Mouse (Mus musculus): ENCODE measurements around the gene Phactr3. TPM values are rescaled to one million over a fixed set of nuclear protein-coding genes. Genes with fewer than 3 reads are reported as not detected.

Phactr3 gene
- total and polyA plus RNA-seq, 3 experiments: not detected

DNA sequence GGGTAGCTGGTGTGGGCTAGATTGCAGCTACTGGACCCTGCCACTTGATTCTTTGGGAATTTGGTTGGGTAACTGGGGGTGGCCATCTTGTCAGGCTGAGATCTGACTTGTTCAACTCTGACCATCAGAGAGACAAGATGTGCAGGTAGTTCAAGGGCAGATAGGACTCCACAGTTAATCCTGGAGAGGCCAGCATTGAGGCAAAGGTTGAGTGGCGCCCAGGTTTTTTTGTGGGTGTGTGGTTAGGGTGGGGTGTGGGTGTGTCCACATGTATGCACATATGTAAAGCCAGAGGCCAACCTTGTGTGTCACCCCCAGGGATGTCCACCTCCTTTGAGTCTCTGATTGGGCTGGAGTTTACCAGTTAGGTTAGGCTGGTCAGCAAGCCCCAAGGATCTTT, 197.5 kb downstream of the Phactr3 start:
- TF ChIP-seq GATA1 (IDR thresholded peaks at IDR 0.05; ENCODE audit: low read depth, low read length): no peak
- TF ChIP-seq ZKSCAN1 (IDR thresholded peaks at IDR 0.05; ENCODE audit: low read depth, low read length): no peak
- TF ChIP-seq BHLHE40 (IDR thresholded peaks at IDR 0.05; ENCODE audit: borderline replicate concordance, low read depth, low read length): no peak
- TF ChIP-seq NELFE (IDR thresholded peaks at IDR 0.05; ENCODE audit: low read depth, low read length): no peak
- no peak for TF ChIP-seq UBTF (IDR thresholded peaks at IDR 0.05; ENCODE audit: borderline replicate concordance, insufficient read depth, low read depth, low read length)
- Histone ChIP-seq H3K27me3 (ENCODE audit: control insufficient read depth in 1 of 2, insufficient read depth in 2 of 2, low read length in 2 of 2) (no peaks in the 10 kb centered on the region), H3K36me3 (ENCODE audit: control insufficient read depth in 1 of 2, insufficient read depth in 2 of 2, low read length in 2 of 2) (no peaks in the 10 kb centered on the region), H3K4me1 (ENCODE audit: control insufficient read depth in 1 of 2, insufficient read depth in 2 of 2, low read length in 2 of 2) (no peaks in the 10 kb centered on the region), H3K4me3 (ENCODE audit: control insufficient read depth in 1 of 2, insufficient read depth in 1 of 2, low read depth in 2 of 2, low read length in 2 of 2) (no peak overlapping the region), H3K27ac (ENCODE audit: control insufficient read depth, low read depth, low read length) (no peak overlapping the region), H3K79me2 (ENCODE audit: control insufficient read depth, insufficient read depth, low read length, poor library complexity) (no peaks in the 10 kb centered on the region), H3K9ac (ENCODE audit: control insufficient read depth, low read depth, low read length, poor library complexity, severe bottlenecking) (no peak overlapping the region), H3K9me3 (replicated peaks; ENCODE audit: insufficient read depth, low read length) (no peaks in the 10 kb centered on the region; the same call in 1 of the 2 replicates)
- no peak for DNase-seq (ENCODE audit: low read depth, low spot score)

DNA sequence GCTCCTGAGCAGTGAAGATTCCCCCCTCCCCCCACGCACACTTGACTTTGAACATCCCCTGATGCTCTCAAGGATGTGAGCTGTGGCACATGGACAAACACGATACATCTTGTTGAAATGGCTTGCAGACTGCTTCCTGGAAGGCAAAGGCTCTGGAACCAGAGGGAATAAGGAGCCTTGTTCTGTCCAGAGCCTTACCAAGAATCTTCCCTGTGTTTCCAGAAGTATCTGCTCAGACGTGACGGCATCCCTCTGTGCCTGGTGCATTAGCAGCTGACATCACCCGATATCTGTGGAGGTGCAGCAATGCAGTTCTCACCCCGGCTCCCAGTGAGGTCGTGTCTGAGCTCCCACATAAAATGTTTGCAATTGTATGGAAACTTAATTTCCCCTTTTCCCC, 201.0 kb downstream of the Phactr3 start:
- no peaks in the 10 kb centered on the region; the same call in 1 of the 2 replicates for H3K9me3 ChIP-seq (replicated peaks; ENCODE audit: insufficient read depth, low read length)
- H3K36me3 ChIP-seq (ENCODE audit: control insufficient read depth in 1 of 2, insufficient read depth in 2 of 2, low read length in 2 of 2): no peaks in the 10 kb centered on the region
- TF ChIP-seq TCF12 (IDR thresholded peaks at IDR 0.05; ENCODE audit: low read depth, low read length) (no peak), ZKSCAN1 (IDR thresholded peaks at IDR 0.05; ENCODE audit: low read depth, low read length) (no peak), JUND (IDR thresholded peaks at IDR 0.05; ENCODE audit: low read depth, low read length) (no peak), MEF2A (IDR thresholded peaks at IDR 0.05; ENCODE audit: extremely low read depth, insufficient replicate concordance, low read depth, low read length, poor library complexity, severe bottlenecking) (no peak), ELF1 (IDR thresholded peaks at IDR 0.05; ENCODE audit: low read depth, low read length) (no peak), SIN3A (IDR thresholded peaks at IDR 0.05; ENCODE audit: low read length) (no peak), MYB (IDR thresholded peaks at IDR 0.05; ENCODE audit: low read depth, low read length) (no peak), MAZ (IDR thresholded peaks at IDR 0.05; ENCODE audit: low read depth, low read length) (no peak)
- no peak overlapping the region for H3K4me3 ChIP-seq (ENCODE audit: control insufficient read depth in 1 of 2, insufficient read depth in 1 of 2, low read depth in 2 of 2, low read length in 2 of 2)
- H3K9ac ChIP-seq (ENCODE audit: control insufficient read depth, low read depth, low read length, poor library complexity, severe bottlenecking): no peak overlapping the region
- no peaks in the 10 kb centered on the region for H3K4me1 ChIP-seq (ENCODE audit: control insufficient read depth in 1 of 2, insufficient read depth in 2 of 2, low read length in 2 of 2)
- H3K79me2 ChIP-seq (ENCODE audit: control insufficient read depth, insufficient read depth, low read length, poor library complexity): no peaks in the 10 kb centered on the region
- DNase-seq (ENCODE audit: low read depth, low spot score): no peak
- no peak overlapping the region for H3K27ac ChIP-seq (ENCODE audit: control insufficient read depth, low read depth, low read length)
- H3K27me3 ChIP-seq (ENCODE audit: control insufficient read depth in 1 of 2, insufficient read depth in 2 of 2, low read length in 2 of 2): no peaks in the 10 kb centered on the region

DNA sequence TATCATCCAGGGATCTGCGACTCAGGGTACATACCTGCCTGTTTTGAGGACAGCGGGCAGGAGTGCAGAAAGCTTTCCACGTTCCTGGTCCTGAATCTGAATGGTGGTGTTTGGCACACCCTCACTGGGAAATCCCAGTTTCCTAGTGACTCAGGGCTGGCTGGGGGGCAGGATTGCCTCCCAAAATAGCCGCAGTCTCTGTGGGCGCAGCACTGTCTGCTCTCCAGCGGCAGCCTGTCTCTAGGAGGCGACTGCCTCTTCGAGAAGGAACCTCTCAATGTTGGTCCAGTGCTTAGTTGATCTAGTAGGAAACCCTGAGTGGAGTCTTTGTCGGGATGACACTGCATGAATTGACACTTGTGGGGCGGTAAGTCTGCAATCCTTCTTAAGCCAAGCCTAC, 202.5 kb downstream of the Phactr3 start:
- Histone ChIP-seq H3K27ac (ENCODE audit: control insufficient read depth, low read depth, low read length) (no peak overlapping the region), H3K9me3 (replicated peaks; ENCODE audit: insufficient read depth, low read length) (no peaks in the 10 kb centered on the region; the same call in 1 of the 2 replicates), H3K9ac (ENCODE audit: control insufficient read depth, low read depth, low read length, poor library complexity, severe bottlenecking) (no peak overlapping the region), H3K4me3 (ENCODE audit: control insufficient read depth in 1 of 2, insufficient read depth in 1 of 2, low read depth in 2 of 2, low read length in 2 of 2) (no peak overlapping the region), H3K27me3 (ENCODE audit: control insufficient read depth in 1 of 2, insufficient read depth in 2 of 2, low read length in 2 of 2) (no peaks in the 10 kb centered on the region), H3K79me2 (ENCODE audit: control insufficient read depth, insufficient read depth, low read length, poor library complexity) (no peaks in the 10 kb centered on the region), H3K36me3 (ENCODE audit: control insufficient read depth in 1 of 2, insufficient read depth in 2 of 2, low read length in 2 of 2) (no peaks in the 10 kb centered on the region), H3K4me1 (ENCODE audit: control insufficient read depth in 1 of 2, insufficient read depth in 2 of 2, low read length in 2 of 2) (no peaks in the 10 kb centered on the region)
- DNase-seq (ENCODE audit: low read depth, low spot score): no peak
- no peak for TF ChIP-seq HCFC1 (IDR thresholded peaks at IDR 0.05; ENCODE audit: low read depth, low read length)

All from MEL (cell line).